In genomic region chr2:122374666-122375331, GRCm38 (mm10) we compare ENCODE assay signal across 9 mouse cellular contexts. TPM values are rescaled to one million over a fixed set of nuclear protein-coding genes. Genes with fewer than 3 reads are reported as not detected.
DNase-seq lines count a peak whose midpoint lies in the region; ATAC-seq and TF ChIP-seq lines count a peak whose summit lies in the region.
"Had no signal": no experiment of that assay in that cellular context is flagged by ENCODE, and none has a peak within 500 bp of the region (broad histone marks: within the 10 kb centered on the region; RNA-seq: fewer than 3 reads in every experiment).

No protein-coding gene starts in this region.

- no peak overlapping the region for H3K27ac ChIP-seq in kidney, embryonic 14.5 days (ENCODE audit: low read depth, low read length)
- H3K27ac ChIP-seq in heart, embryonic 16.5 days (ENCODE audit: low read length): no peak overlapping the region
- H3K27ac ChIP-seq in midbrain, embryonic 11.5 days (ENCODE audit: low read depth, low read length): no peak overlapping the region

- WGBS in kidney, embryonic 14.5 days: 22% methylated on average over 23 of the region's 23 CpGs
- 23% methylated on average over 23 of the region's 23 CpGs for WGBS in heart, embryonic 16.5 days
- 22% methylated on average over 23 of the region's 23 CpGs for WGBS in midbrain, embryonic 11.5 days

- peak overlapping the region; percentile 48 for H3K4me3 ChIP-seq in kidney, embryonic 14.5 days (ENCODE audit: low read length)
- H3K4me3 ChIP-seq in heart, embryonic 16.5 days (ENCODE audit: low read length): peak overlapping the region; percentile 91
- H3K4me3 ChIP-seq in midbrain, embryonic 11.5 days (ENCODE audit: low read depth, low read length): peak overlapping the region; percentile 64

- peak overlapping the region; percentile 49 for H3K4me2 ChIP-seq in kidney, embryonic 14.5 days (replicated peaks; ENCODE audit: low read depth, low read length)
- H3K4me2 ChIP-seq in heart, embryonic 16.5 days (ENCODE audit: low read depth, low read length): peak overlapping the region; percentile 52
- H3K4me2 ChIP-seq in midbrain, embryonic 11.5 days: peak overlapping the region; percentile 52

- no peak for TF ChIP-seq POLR2A in brain, embryonic 14.5 days (IDR thresholded peaks at IDR 0.05; ENCODE audit: borderline replicate concordance, extremely low read depth, insufficient read depth, insufficient read length, poor library complexity, severe bottlenecking)

- no peaks in the 10 kb centered on the region for H3K9me3 ChIP-seq in kidney, embryonic 14.5 days (ENCODE audit: control insufficient read depth, low read length)
- no peaks in the 10 kb centered on the region for H3K9me3 ChIP-seq in heart, embryonic 16.5 days (replicated peaks; ENCODE audit: control insufficient read depth, low read length)
- no peaks in the 10 kb centered on the region for H3K9me3 ChIP-seq in midbrain, embryonic 11.5 days (ENCODE audit: control insufficient read depth, low read length)

- peak overlapping the region; percentile 47; the same call in 1 of the 2 replicates for H3K9ac ChIP-seq in kidney, embryonic 14.5 days (ENCODE audit: low read depth, low read length)
- H3K9ac ChIP-seq in heart, embryonic 16.5 days (ENCODE audit: low read length): peak overlapping the region; percentile 52
- H3K9ac ChIP-seq in midbrain, embryonic 11.5 days (ENCODE audit: low read length): peak overlapping the region; percentile 67

- no peaks in the 10 kb centered on the region for H3K36me3 ChIP-seq in kidney, embryonic 14.5 days (ENCODE audit: control insufficient read depth, insufficient read depth, low read length)
- H3K36me3 ChIP-seq in heart, embryonic 16.5 days (ENCODE audit: control insufficient read depth, insufficient read depth): no peaks in the 10 kb centered on the region
- H3K36me3 ChIP-seq in midbrain, embryonic 11.5 days (ENCODE audit: control insufficient read depth, insufficient read depth, low read length): no peaks in the 10 kb centered on the region

- peaks cover 8% of the 10 kb centered on the region for H3K27me3 ChIP-seq in kidney, embryonic 14.5 days (ENCODE audit: control insufficient read depth, insufficient read depth, low read length)
- H3K27me3 ChIP-seq in heart, embryonic 16.5 days (ENCODE audit: control insufficient read depth, insufficient read depth, low read length): 0 out of 2 replicates have a peak, but pooled peaks cover 2% of the 10 kb centered on the region
- peaks cover 3% of the 10 kb centered on the region; the same call in 1 of the 2 replicates for H3K27me3 ChIP-seq in midbrain, embryonic 11.5 days (ENCODE audit: control insufficient read depth, insufficient read depth, low read length)

- ATAC-seq in kidney, embryonic 14.5 days (ENCODE audit: low FRiP score, low TSS enrichment): no peak
- no peak for ATAC-seq in heart, embryonic 16.5 days (replicated peaks; ENCODE audit: extremely low read depth, insufficient read depth, low FRiP score)
- no peak for ATAC-seq in midbrain, embryonic 11.5 days (ENCODE audit: low FRiP score)

- no peak for DNase-seq in kidney, adult 11 months
- peak; percentile 70 for DNase-seq in brain, embryonic 14.5 days (ENCODE audit: low read depth)
- DNase-seq in midbrain, embryonic 11.5 days (ENCODE audit: low spot score, missing footprints): peak; percentile 96
- no peak for DNase-seq in thymus, adult 18-20 months
- no peak for DNase-seq in adrenal gland, postnatal 36 days
- no peak for DNase-seq in right cerebral cortex, postnatal 25 days

- H3K4me1 ChIP-seq in kidney, embryonic 14.5 days (ENCODE audit: control insufficient read depth, insufficient read depth, low read length): no peaks in the 10 kb centered on the region
- H3K4me1 ChIP-seq in heart, embryonic 16.5 days (ENCODE audit: control insufficient read depth, insufficient read depth, low read length): peaks cover 3% of the 10 kb centered on the region; the same call in 1 of the 2 replicates
- 0 out of 2 replicates have a peak, but pooled peaks cover 2% of the 10 kb centered on the region for H3K4me1 ChIP-seq in midbrain, embryonic 11.5 days (ENCODE audit: control insufficient read depth, insufficient read depth, low read length)

- no peak for TF ChIP-seq CTCF in brain, embryonic 14.5 days (IDR thresholded peaks at IDR 0.05; ENCODE audit: borderline replicate concordance, extremely low read depth, insufficient read depth, insufficient read length)

RNA-seq across cellular contexts. Expression of gene Shf, which starts 5.8 kb away (rescaled TPM):
- polyA plus RNA-seq in kidney, embryonic 14.5 days (2014; fragmentation: Nextera tagmentation; extraction: Ambion mirVana): 3.5 and 5.5 TPM in 2 replicates
- 84.9 and 88.6 TPM in 2 replicates for polyA plus RNA-seq in brain, embryonic 14.5 days (2012; rRNA removed)
- 2.0 TPM in 2 replicates for polyA plus RNA-seq in heart, embryonic 16.5 days (2015; fragmentation: Nextera tagmentation; extraction: Ambion mirVana)
- 6.7 and 9.2 TPM in 2 replicates for polyA plus RNA-seq in midbrain, embryonic 11.5 days (2014; fragmentation: Nextera tagmentation; extraction: Ambion mirVana)
- total RNA-seq in adrenal gland, postnatal 36 days (2021): 1 to 10 TPM; 9.3 to 9.4 TPM

RNA-seq across cellular contexts. Expression of gene Slc28a2, which starts 51.5 kb away (rescaled TPM):
- polyA plus RNA-seq in kidney, embryonic 14.5 days (2014; fragmentation: Nextera tagmentation; extraction: Ambion mirVana): 0.39 and 0.47 TPM in 2 replicates
- 0.04 and 0.05 TPM in 2 replicates for polyA plus RNA-seq in brain, embryonic 14.5 days (2012; rRNA removed)
- 2.1 and 2.4 TPM in 2 replicates for polyA plus RNA-seq in heart, embryonic 16.5 days (2015; fragmentation: Nextera tagmentation; extraction: Ambion mirVana)
- 0.22 TPM in 1 of 2 replicates, not detected in the other for polyA plus RNA-seq in midbrain, embryonic 11.5 days (2014; fragmentation: Nextera tagmentation; extraction: Ambion mirVana)
- 1 to 10 TPM; 3.0 to 3.5 TPM for total RNA-seq in adrenal gland, postnatal 36 days (2021)
- total RNA-seq: left cerebral cortex, postnatal 14 days had no signal

RNA-seq across cellular contexts. Expression of gene Duox1, which starts 59.3 kb away (rescaled TPM):
- polyA plus RNA-seq in kidney, embryonic 14.5 days (2014; fragmentation: Nextera tagmentation; extraction: Ambion mirVana): not detected in 2 replicates
- polyA plus RNA-seq in brain, embryonic 14.5 days (2012; rRNA removed): 0.08 and 0.22 TPM in 2 replicates
- 0.05 and 0.12 TPM in 2 replicates for polyA plus RNA-seq in heart, embryonic 16.5 days (2015; fragmentation: Nextera tagmentation; extraction: Ambion mirVana)
- 0.04 TPM in 1 of 2 replicates, not detected in the other for polyA plus RNA-seq in midbrain, embryonic 11.5 days (2014; fragmentation: Nextera tagmentation; extraction: Ambion mirVana)
- under 1 TPM; 0.10 to 0.13 TPM for total RNA-seq in adrenal gland, postnatal 36 days (2021)

Comparison
In these comparisons a context has a peak if more than half of its experiments do, and no peak if none do; other contexts are left out.
1. DNase-seq: peak in brain, embryonic 14.5 days (single experiment) and midbrain, embryonic 11.5 days (single experiment); none in kidney, adult 11 months (single experiment), thymus, adult 18-20 months (0 of 2), adrenal gland, postnatal 36 days (0 of 2) and right cerebral cortex, postnatal 25 days (single experiment).
2. Peak in every context shown above with its lines, with median percentiles within 50 percentile points of each other: H3K4me2 ChIP-seq, H3K4me3 ChIP-seq and H3K9ac ChIP-seq.